Mouse (Mus musculus): ENCODE data around the gene Srrm1. TPM values are rescaled to one million over a fixed set of nuclear protein-coding genes. Genes with fewer than 3 reads are reported as not detected.
"Not testable (repeated sequence)": the region's sequence is repeated elsewhere in the genome, so short reads cannot be mapped to it uniquely, and the experiment has no call there.

Srrm1 gene
- polyA plus RNA-seq, 1 experiment from 2014 or later, result 108 TPM

GRCm38 (mm10) chr4:135361722-135362121 is 8.6 kb upstream of the Srrm1 start:
- Histone ChIP-seq H3K9ac (ENCODE audit: low read length) (no peak overlapping the region), H3K4me1 (replicated peaks; ENCODE audit: control insufficient read depth, insufficient read depth) (no peaks in the 10 kb centered on the region), H3K4me3 (ENCODE audit: low read depth, low read length) (no peak overlapping the region), H3K36me3 (ENCODE audit: control insufficient read depth, insufficient read depth, low read length) (no peaks in the 10 kb centered on the region), H3K9me3 (ENCODE audit: control insufficient read depth, low read length) (no peaks in the 10 kb centered on the region), H3K27me3 (ENCODE audit: control insufficient read depth, insufficient read depth, low read length) (no peaks in the 10 kb centered on the region), H3K27ac (replicated peaks) (no peak overlapping the region), H3K4me2 (replicated peaks; ENCODE audit: low read depth) (no peak overlapping the region)
- TF ChIP-seq EP300 (optimal IDR thresholded peaks at IDR 0.05) (no peak), CTCF (IDR thresholded peaks at IDR 0.05; ENCODE audit: low read depth) (no peak)
- ATAC-seq (ENCODE audit: low FRiP score, low TSS enrichment), result peak; percentile 72
- peak; percentile 55 for DNase-seq (ENCODE audit: low spot score)
- WGBS, result 66% methylated on average over 12 of the region's 12 CpGs

GRCm38 (mm10) chr4:135358736-135359135 is 5.6 kb upstream of the Srrm1 start:
- WGBS, result 2% methylated on average over 6 of the region's 6 CpGs

GRCm38 (mm10) chr4:135357221-135357920 is 4.2 kb upstream of the Srrm1 start:
- Histone ChIP-seq H3K4me3 (ENCODE audit: low read depth, low read length) (no peak overlapping the region), H3K9ac (ENCODE audit: low read length) (no peak overlapping the region), H3K9me3 (ENCODE audit: control insufficient read depth, low read length) (no peaks in the 10 kb centered on the region), H3K27me3 (ENCODE audit: control insufficient read depth, insufficient read depth, low read length) (no peaks in the 10 kb centered on the region), H3K4me1 (replicated peaks; ENCODE audit: control insufficient read depth, insufficient read depth) (0 out of 2 replicates have a peak, but pooled peaks cover 3% of the 10 kb centered on the region), H3K4me2 (replicated peaks; ENCODE audit: low read depth) (no peak overlapping the region), H3K36me3 (ENCODE audit: control insufficient read depth, insufficient read depth, low read length) (no peaks in the 10 kb centered on the region), H3K27ac (replicated peaks) (no peak overlapping the region)
- TF ChIP-seq CTCF (IDR thresholded peaks at IDR 0.05; ENCODE audit: low read depth) (no peak), EP300 (optimal IDR thresholded peaks at IDR 0.05) (no peak)
- ATAC-seq (ENCODE audit: low FRiP score, low TSS enrichment), result no peak
- DNase-seq (ENCODE audit: low spot score), result no peak
- WGBS, result 72% methylated on average over 12 of the region's 12 CpGs

More at GRCm38 (mm10) chr4:135358736-135359135, 5.6 kb upstream of the Srrm1 start:
- no peak overlapping the region for H3K9ac ChIP-seq (ENCODE audit: low read length)
- H3K4me1 ChIP-seq (replicated peaks; ENCODE audit: control insufficient read depth, insufficient read depth), result 0 out of 2 replicates have a peak, but pooled peaks cover 3% of the 10 kb centered on the region
- H3K27ac ChIP-seq (replicated peaks), result no peak overlapping the region
- ATAC-seq (ENCODE audit: low FRiP score, low TSS enrichment) (no peak), DNase-seq (ENCODE audit: low spot score) (peak; percentile 46)
- peak; percentile 81 for TF ChIP-seq CTCF (IDR thresholded peaks at IDR 0.05; ENCODE audit: low read depth)
- TF ChIP-seq EP300 (optimal IDR thresholded peaks at IDR 0.05), result no peak
- H3K9me3 ChIP-seq (ENCODE audit: control insufficient read depth, low read length), result no peaks in the 10 kb centered on the region
- H3K4me2 ChIP-seq (replicated peaks; ENCODE audit: low read depth), result no peak overlapping the region
- H3K36me3 ChIP-seq (ENCODE audit: control insufficient read depth, insufficient read depth, low read length), result no peaks in the 10 kb centered on the region
- no peak overlapping the region for H3K4me3 ChIP-seq (ENCODE audit: low read depth, low read length)
- no peaks in the 10 kb centered on the region for H3K27me3 ChIP-seq (ENCODE audit: control insufficient read depth, insufficient read depth, low read length)

DNA sequence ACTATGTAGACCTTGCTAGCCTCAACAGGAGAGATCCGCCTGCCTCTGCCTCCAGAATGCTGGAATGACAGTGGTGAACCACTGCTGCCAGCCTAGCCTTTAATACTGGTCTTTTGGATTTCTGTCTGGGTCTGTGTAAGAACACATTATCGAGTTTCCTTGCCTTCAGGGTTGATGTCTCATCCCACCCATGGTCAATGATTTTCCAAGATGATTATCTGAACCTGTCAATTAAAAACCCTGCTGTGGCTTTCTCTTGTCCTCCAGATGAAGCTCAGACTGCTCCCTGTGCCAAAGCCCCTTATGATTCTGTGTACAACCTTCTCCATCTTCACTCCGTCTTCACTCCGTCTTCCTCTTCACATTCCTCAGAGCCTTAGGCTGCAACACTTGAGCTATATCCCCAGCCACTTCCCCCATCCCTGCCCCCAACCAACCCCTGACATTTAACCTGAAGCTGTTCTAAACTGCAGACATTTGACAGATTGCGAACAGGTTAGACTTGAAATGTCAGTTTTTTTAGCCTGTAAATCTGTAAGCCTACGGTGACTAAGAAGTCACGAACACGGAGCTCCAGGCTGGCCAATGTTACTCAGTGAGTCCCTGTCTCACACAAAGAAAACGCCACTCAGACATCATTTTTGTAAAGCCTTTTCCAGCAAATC is 2.9 kb upstream of the Srrm1 start:
- Histone ChIP-seq H3K27me3 (ENCODE audit: control insufficient read depth, insufficient read depth, low read length) (no peaks in the 10 kb centered on the region), H3K4me1 (replicated peaks; ENCODE audit: control insufficient read depth, insufficient read depth) (0 out of 2 replicates have a peak, but pooled peaks cover 3% of the 10 kb centered on the region), H3K4me2 (replicated peaks; ENCODE audit: low read depth) (no peak overlapping the region), H3K9ac (ENCODE audit: low read length) (no peak overlapping the region), H3K9me3 (ENCODE audit: control insufficient read depth, low read length) (no peaks in the 10 kb centered on the region), H3K27ac (replicated peaks) (peak overlapping the region; percentile 53; the same call in 1 of the 2 replicates), H3K4me3 (ENCODE audit: low read depth, low read length) (no peak overlapping the region), H3K36me3 (ENCODE audit: control insufficient read depth, insufficient read depth, low read length) (no peaks in the 10 kb centered on the region)
- DNase-seq (ENCODE audit: low spot score), result peak; percentile 54
- ATAC-seq (ENCODE audit: low FRiP score, low TSS enrichment), result peak; percentile 15; the same call in 1 of the 2 replicates
- 50% methylated on average over 9 of the region's 9 CpGs for WGBS
- peak; percentile 55 for TF ChIP-seq EP300 (optimal IDR thresholded peaks at IDR 0.05)
- TF ChIP-seq CTCF (IDR thresholded peaks at IDR 0.05; ENCODE audit: low read depth), result no peak

DNA sequence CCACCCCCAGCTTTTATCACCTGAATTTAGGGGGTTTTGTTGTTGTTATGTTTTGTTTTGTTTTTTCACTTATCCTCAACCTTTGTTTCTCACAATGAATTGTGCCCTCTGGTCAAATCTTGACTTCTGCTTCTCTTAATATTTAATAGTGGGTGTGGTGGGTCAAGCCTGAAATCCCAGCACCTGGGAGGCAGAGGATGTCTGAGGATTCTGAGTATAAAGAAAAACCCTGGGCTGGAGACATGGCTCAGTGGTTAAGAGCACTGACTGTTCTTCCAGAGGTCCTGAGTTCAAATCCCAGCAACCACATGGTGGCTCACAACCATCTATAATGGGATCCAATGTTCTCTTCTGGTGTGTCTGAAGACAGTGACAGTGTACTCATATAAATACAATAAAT is 1.6 kb upstream of the Srrm1 start:
- not testable (repeated sequence) for H3K36me3 ChIP-seq (ENCODE audit: control insufficient read depth, insufficient read depth, low read length); H3K9me3 ChIP-seq (ENCODE audit: control insufficient read depth, low read length); H3K4me3 ChIP-seq (ENCODE audit: low read depth, low read length); DNase-seq (ENCODE audit: low spot score); H3K9ac ChIP-seq (ENCODE audit: low read length); H3K27me3 ChIP-seq (ENCODE audit: control insufficient read depth, insufficient read depth, low read length); H3K27ac ChIP-seq (replicated peaks); H3K4me2 ChIP-seq (replicated peaks; ENCODE audit: low read depth); H3K4me1 ChIP-seq (replicated peaks; ENCODE audit: control insufficient read depth, insufficient read depth); ATAC-seq (ENCODE audit: low FRiP score, low TSS enrichment)

Data from stomach, postnatal 0 days (tissue).